Mouse (Mus musculus): Measurements from ENCODE around the gene Trim47. TPM values are rescaled to one million over a fixed set of nuclear protein-coding genes. Genes with fewer than 3 reads are reported as not detected.
"Not testable (repeated sequence)": the region's sequence is repeated elsewhere in the genome, so short reads cannot be mapped to it uniquely, and the experiment has no call there.

The Trim47 gene
- polyA plus RNA-seq, 1 experiment from 2014 or later = 16.1 TPM

GRCm38 (mm10) chr11:116127986-116128385, 976 bp upstream of the Trim47 start:
- WGBS = 76% methylated on average over 9 of the region's 9 CpGs
- peaks cover 52% of the 10 kb centered on the region for H3K36me3 ChIP-seq (ENCODE audit: control insufficient read depth, insufficient read depth)
- H3K4me1 ChIP-seq (replicated peaks; ENCODE audit: control insufficient read depth, insufficient read depth, low read length) = peaks cover 8% of the 10 kb centered on the region
- no peak for TF ChIP-seq CTCF (IDR thresholded peaks at IDR 0.05; ENCODE audit: low read depth)
- H3K9ac ChIP-seq (ENCODE audit: low read depth, low read length) = no peak overlapping the region
- H3K27me3 ChIP-seq (replicated peaks; ENCODE audit: control insufficient read depth, insufficient read depth, low read length) = no peaks in the 10 kb centered on the region
- H3K4me2 ChIP-seq (replicated peaks; ENCODE audit: low read depth) = no peak overlapping the region; the same call in 1 of the 2 replicates
- H3K27ac ChIP-seq (ENCODE audit: low read depth, low read length) = no peak overlapping the region
- no peak for ATAC-seq
- no peaks in the 10 kb centered on the region for H3K9me3 ChIP-seq (ENCODE audit: control insufficient read depth)
- H3K4me3 ChIP-seq (ENCODE audit: low read depth, low read length) = no peak overlapping the region

- Histone ChIP-seq H3K4me3 (ENCODE audit: low read depth, low read length) (no peak overlapping the region), H3K27ac (ENCODE audit: low read depth, low read length) (no peak overlapping the region), H3K9ac (ENCODE audit: low read depth, low read length) (no peak overlapping the region), H3K9me3 (ENCODE audit: control insufficient read depth) (no peaks in the 10 kb centered on the region), H3K4me1 (replicated peaks; ENCODE audit: control insufficient read depth, insufficient read depth, low read length) (peaks cover 8% of the 10 kb centered on the region), H3K27me3 (replicated peaks; ENCODE audit: control insufficient read depth, insufficient read depth, low read length) (no peaks in the 10 kb centered on the region), H3K36me3 (ENCODE audit: control insufficient read depth, insufficient read depth) (peaks cover 54% of the 10 kb centered on the region), H3K4me2 (replicated peaks; ENCODE audit: low read depth) (no peak overlapping the region)
- ATAC-seq = no peak
- no peak for TF ChIP-seq CTCF (IDR thresholded peaks at IDR 0.05; ENCODE audit: low read depth)
- WGBS = 92% methylated on average over 15 of the region's 15 CpGs
Measured at GRCm38 (mm10) chr11:116126261-116126660, 749 bp downstream of the Trim47 start.

GRCm38 (mm10) chr11:116121731-116122245, 5.2 kb downstream of the Trim47 start:
- peaks cover 52% of the 10 kb centered on the region for H3K36me3 ChIP-seq (ENCODE audit: control insufficient read depth, insufficient read depth)
- not testable (repeated sequence) for H3K9ac ChIP-seq (ENCODE audit: low read depth, low read length); H3K4me3 ChIP-seq (ENCODE audit: low read depth, low read length); H3K4me2 ChIP-seq (replicated peaks; ENCODE audit: low read depth); H3K9me3 ChIP-seq (ENCODE audit: control insufficient read depth); ATAC-seq; H3K27me3 ChIP-seq (replicated peaks; ENCODE audit: control insufficient read depth, insufficient read depth, low read length); H3K4me1 ChIP-seq (replicated peaks; ENCODE audit: control insufficient read depth, insufficient read depth, low read length); H3K27ac ChIP-seq (ENCODE audit: low read depth, low read length)
- 89% methylated on average over 8 of the region's 8 CpGs for WGBS

- Histone ChIP-seq H3K27me3 (replicated peaks; ENCODE audit: control insufficient read depth, insufficient read depth, low read length) (no peaks in the 10 kb centered on the region), H3K4me1 (replicated peaks; ENCODE audit: control insufficient read depth, insufficient read depth, low read length) (no peaks in the 10 kb centered on the region), H3K9me3 (ENCODE audit: control insufficient read depth) (no peaks in the 10 kb centered on the region), H3K4me3 (ENCODE audit: low read depth, low read length) (no peak overlapping the region), H3K4me2 (replicated peaks; ENCODE audit: low read depth) (no peak overlapping the region), H3K36me3 (ENCODE audit: control insufficient read depth, insufficient read depth) (peaks cover 17% of the 10 kb centered on the region), H3K27ac (ENCODE audit: low read depth, low read length) (no peak overlapping the region), H3K9ac (ENCODE audit: low read depth, low read length) (no peak overlapping the region)
- TF ChIP-seq CTCF (IDR thresholded peaks at IDR 0.05; ENCODE audit: low read depth) = peak; percentile 57
- no peak for ATAC-seq
Measured at GRCm38 (mm10) chr11:116117819-116118218, 9.2 kb downstream of the Trim47 start.

GRCm38 (mm10) chr11:116117241-116117640, 9.8 kb downstream of the Trim47 start:
- Histone ChIP-seq H3K27me3 (replicated peaks; ENCODE audit: control insufficient read depth, insufficient read depth, low read length) (no peaks in the 10 kb centered on the region), H3K9me3 (ENCODE audit: control insufficient read depth) (no peaks in the 10 kb centered on the region), H3K4me1 (replicated peaks; ENCODE audit: control insufficient read depth, insufficient read depth, low read length) (no peaks in the 10 kb centered on the region), H3K27ac (ENCODE audit: low read depth, low read length) (no peak overlapping the region), H3K4me2 (replicated peaks; ENCODE audit: low read depth) (no peak overlapping the region), H3K36me3 (ENCODE audit: control insufficient read depth, insufficient read depth) (peaks cover 11% of the 10 kb centered on the region), H3K9ac (ENCODE audit: low read depth, low read length) (no peak overlapping the region), H3K4me3 (ENCODE audit: low read depth, low read length) (no peak overlapping the region)
- 77% methylated on average over 12 of the region's 12 CpGs for WGBS
- no peak for TF ChIP-seq CTCF (IDR thresholded peaks at IDR 0.05; ENCODE audit: low read depth)
- no peak for ATAC-seq

GRCm38 (mm10) chr11:116111611-116112203, 15.3 kb downstream of the Trim47 start:
- no peak for TF ChIP-seq CTCF (IDR thresholded peaks at IDR 0.05; ENCODE audit: low read depth)
- H3K4me2 ChIP-seq (replicated peaks; ENCODE audit: low read depth) = no peak overlapping the region
- WGBS = 90% methylated on average over 19 of the region's 19 CpGs
- no peaks in the 10 kb centered on the region for H3K36me3 ChIP-seq (ENCODE audit: control insufficient read depth, insufficient read depth)
- no peaks in the 10 kb centered on the region for H3K9me3 ChIP-seq (ENCODE audit: control insufficient read depth)
- peaks cover 28% of the 10 kb centered on the region for H3K27me3 ChIP-seq (replicated peaks; ENCODE audit: control insufficient read depth, insufficient read depth, low read length)
- H3K4me1 ChIP-seq (replicated peaks; ENCODE audit: control insufficient read depth, insufficient read depth, low read length) = peaks cover 10% of the 10 kb centered on the region; the same call in 1 of the 2 replicates
- H3K4me3 ChIP-seq (ENCODE audit: low read depth, low read length) = no peak overlapping the region
- no peak overlapping the region for H3K9ac ChIP-seq (ENCODE audit: low read depth, low read length)
- H3K27ac ChIP-seq (ENCODE audit: low read depth, low read length) = no peak overlapping the region
- ATAC-seq = no peak
